Mouse (Mus musculus) testis, postnatal 14 days (tissue): Measurements from ENCODE around the gene Zdhhc14.
A peak's percentile ranks its signal among the peaks of the same experiment; 100 is the strongest.

Experiments
- DNase-seq: peaks from one replicate; pipeline ENCODE4 v3.0.0; 2021; ENCODE audit warnings: low spot score

Gene Zdhhc14

DNA sequence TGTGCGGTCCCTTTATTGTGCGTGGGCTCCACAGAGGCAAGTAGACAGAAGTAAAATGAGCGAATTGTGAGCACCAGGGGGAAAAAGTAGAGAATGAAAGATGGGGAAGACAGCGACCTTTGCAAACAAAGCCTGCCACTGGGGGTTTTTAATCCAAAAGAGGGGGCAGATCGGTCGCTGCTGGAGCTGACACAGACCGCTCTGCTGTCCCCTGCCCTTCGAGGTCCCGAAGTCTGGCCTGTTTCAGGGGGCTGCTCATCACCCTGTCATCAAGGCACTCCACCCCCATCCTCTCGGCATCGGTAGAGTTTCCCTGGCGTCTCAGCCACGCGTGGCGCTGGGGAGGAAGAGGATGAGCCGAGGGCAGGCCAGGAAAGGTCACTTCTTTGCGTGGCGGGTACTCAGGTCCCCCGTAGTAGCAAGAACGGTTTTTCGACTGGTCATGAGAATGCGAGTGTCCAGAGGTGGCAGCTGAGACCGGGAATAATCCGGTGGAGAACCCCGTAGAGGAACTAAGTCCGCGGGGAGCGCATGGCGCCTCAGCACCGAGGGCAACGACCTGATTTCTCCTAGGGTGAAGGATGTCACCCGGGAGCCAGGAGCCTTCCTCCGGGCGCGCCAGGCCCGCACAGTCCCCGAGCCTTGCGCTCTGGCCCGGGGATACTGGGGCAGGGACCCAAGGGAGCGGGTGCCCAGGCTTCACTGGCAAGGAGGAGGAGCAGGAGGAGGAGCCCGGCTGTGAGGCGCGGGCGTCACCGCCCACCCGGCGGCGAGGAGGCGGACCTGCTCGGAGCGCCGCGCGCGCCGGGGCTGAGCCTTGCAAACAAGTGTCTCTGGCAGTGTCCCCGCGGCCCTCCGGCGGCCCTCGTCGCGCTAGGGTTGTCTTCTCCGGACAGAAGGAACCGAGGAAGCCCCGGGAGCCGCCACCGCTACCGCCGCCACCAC lies at the start of gene Zdhhc14:
Gene Zdhhc14, plus strand, starts transcription at position 757 of the 945 bp plus-strand sequence.
- DNase-seq: peak; percentile 83

DNA sequence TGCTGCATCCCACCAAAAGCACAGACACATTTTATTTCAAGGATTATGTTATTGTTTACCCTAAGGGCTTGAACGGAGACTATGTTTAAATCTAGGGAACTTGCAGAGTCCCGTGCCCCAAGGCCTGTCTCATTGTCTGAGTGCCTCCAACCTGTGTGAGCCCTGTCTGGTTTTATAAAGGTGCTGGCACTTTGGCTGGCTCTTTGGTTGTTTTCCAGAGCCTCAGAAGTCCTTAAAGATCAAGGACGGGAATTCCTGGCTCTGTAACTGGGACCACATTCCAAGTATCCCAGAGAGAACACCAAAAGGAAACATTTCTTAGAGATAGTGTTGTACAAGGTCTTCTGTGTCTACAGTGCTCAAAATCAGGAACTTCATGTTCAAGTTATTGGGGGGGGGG lies 49.1 kb upstream of the Zdhhc14 start:
- peak; percentile 58 for DNase-seq

DNA sequence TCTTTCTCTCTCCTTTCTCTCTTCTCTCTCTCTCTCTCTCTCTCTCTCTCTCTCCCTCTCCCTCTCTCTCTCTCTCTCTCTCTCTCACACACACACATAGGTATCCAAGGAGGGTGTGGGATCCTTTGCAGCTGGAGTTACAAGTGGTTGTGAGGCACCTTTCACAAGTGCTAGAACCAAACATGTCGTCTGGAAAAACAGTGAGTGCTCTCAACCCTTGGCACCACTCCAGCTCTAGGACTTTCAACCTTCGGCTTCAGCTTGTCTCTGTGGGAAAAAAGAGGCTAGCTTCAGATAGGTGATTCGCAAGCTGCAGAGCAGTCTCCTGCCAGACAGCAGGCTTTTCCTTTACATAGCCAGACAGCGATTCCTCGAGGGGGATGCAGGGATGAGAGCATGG lies 48.6 kb upstream of the Zdhhc14 start:
- DNase-seq: peak; percentile 44

DNA sequence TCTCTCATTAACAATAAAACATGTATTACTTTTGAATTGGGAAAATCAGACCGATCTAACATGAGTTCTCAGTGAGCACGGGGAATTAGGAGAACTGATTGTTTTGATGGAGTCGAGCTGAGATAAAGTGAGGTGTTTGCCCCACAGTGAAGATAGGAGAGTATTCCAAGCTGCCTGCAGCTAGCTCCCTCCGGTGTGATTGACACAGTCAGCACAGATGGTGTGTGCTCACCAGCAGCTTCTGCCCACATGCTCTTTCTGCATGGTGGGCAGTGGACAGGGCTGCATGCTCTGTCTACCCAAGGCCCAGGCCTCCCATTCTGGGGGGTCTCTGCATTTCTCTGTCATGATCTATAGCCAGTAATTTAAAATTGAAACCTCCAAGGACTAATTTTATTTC lies 38.7 kb upstream of the Zdhhc14 start:
- DNase-seq: no peak

DNA sequence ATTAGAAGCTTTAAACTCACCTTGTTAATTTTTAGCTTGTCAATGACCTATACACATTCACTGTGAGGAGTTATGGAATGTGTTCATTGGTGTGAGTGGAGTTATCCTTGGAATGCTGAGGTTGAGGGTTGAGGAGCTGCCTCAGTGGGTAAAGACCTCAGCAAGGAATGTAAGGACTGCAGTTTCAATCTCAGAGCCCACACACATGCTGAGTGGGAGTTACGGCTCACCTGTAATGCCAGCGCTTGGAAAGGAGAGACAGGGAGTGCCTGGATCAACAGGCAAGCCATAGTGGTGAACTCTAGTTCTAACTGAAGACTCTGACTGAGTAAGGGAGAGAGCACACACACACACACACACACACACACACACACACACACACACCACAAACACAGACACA lies 28.4 kb upstream of the Zdhhc14 start:
- no peak for DNase-seq

DNA sequence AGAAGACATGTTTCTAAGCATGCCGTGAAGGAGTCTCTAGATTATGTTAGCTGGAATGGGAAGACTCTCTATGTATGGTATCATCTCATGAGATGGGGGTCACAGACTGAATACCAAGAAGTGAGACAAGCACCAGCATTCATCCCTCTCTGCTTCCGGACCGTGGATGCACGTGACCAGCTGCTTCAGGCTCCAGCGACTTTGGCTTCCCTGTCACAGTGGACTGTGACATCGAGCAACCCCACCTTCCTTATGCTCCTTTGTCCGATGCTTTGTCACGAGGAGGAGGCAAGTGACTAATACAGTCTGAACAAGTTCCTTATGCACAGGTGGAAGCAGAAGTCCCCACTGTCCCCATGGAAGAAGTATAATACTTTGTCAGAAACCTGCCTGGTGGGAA lies 25.6 kb upstream of the Zdhhc14 start:
- no peak for DNase-seq

DNA sequence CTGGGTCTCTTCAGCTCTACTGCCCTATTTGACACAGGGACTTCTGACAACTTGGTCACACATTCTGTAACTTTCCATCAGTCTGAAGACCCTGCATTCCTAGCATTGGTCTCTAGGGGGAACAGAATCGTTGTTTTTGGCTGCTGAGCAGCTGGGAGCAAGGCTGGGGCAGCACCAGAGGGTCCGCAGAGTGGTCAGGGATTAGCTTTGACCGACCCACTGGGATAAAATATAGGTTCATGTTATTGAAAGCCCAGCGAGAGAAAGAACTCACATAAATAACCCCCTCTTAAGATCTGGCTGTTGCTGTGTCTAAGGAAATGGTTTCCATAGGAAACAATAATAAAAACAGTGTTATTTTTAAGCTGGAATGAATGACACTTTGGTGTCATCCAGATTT lies 25.2 kb upstream of the Zdhhc14 start:
- no peak for DNase-seq

DNA sequence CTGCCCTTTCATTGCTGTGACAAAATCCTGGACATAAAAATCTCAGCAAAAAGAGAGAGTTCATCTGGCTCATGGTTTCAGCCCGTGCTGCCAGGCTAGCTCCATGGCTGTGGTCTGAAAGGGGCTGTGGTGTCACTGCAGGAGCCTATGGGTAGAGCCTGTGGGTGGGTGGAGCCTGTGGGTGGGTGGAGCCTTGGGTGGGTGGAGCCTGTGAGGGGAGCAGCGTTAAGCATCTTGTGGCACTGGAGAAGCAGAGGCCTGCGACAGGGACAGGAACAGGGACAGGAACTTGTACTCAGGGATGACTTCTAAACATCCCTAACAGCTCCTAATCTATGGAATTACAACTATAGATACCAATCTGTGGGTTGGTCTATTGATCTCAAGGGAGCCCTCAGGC lies 20.1 kb upstream of the Zdhhc14 start:
- DNase-seq: peak; percentile 27

DNA sequence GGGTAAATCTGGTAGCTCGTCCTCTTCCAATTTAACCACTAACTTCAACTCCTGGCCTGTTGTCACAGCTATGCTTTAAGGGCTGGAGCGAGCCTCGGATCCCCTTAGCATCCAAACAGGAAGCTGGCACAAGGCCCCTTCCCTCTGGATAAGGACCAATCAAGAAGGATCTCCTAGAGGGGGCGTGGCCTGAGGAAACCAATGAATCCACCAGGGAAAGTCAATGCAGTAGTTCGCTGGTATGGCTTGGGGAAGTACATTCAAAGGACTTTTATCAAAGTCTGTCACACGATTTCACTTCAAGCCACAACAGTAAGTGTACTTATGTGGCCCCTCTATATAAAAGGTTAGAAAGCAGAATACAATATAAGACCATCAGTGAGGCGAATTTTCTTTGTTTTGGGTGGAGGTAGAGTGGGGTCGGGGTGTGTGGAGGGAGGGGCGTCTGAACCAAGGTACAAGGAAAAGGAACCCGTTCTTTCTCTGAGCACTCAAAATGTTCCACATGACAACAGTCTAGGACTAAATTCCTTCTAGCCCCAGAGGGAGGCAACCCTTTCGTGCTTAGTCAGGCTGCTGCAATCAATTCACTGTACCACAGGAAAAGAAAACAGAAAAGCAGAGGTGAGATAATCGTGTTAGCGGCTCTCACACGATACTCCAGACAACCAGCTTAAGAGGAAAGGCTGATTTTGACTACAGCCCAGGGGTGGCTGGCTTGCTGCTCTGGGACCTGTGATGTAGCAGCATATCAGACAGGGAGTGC lies 16.2 kb upstream of the Zdhhc14 start:
- DNase-seq: peak; percentile 45

DNA sequence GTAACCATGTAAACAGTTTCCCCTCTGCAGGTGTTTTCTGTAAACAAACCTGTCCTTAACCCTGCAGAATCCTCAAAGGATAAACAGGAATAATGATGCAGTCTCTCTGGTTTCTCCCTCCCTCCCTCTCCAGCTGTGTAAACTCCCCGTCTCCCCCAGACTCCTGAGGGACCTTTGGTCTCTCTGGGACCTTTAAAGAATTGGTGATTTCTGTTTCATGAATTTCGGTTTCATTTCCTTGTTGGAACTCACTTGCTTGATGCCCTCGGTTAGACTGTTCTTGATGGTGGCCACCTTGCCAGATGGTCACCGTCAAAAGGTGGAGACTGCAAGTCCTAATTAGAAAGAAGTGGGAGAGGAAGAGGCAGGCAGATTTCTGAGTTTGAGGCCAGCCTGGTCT lies 8.9 kb upstream of the Zdhhc14 start:
- DNase-seq: no peak

DNA sequence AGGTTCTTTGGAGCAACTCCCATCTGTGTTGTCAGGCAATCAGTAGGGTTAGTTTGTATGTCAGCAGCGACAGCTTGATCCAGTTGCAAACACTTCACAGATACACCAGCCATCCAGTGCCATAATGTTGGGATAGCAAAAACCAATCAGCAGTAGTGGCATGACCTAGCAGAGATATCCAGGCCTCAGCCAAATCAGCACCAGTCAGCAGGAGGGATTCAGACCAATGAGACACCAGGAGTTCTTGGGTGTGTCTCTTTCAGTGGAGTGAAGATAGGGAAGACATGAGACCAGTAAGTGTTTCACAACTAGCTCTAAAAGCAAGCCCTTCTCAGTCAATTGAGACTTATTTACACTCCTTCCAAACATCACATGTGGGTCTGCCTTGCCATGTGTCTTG lies 7.7 kb upstream of the Zdhhc14 start:
- DNase-seq: no peak

DNA sequence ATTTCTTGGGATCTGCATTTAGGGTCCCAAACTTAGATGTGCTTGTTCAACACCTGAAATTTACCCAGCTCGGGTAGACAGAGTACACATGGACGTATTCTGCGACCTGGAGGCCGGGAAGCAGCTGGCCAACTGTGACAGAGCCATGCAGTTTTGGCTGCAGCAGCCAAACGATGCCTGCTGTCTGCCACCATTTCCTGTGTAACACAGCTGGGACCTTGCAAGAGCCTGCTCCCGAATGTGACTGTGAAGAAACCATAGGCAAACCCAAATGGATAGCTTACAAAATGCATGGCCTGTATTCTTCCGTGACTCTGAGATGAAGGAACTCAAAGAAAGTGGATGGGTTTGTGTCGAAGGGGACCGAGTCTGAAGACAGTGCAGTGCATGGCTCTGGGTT lies 4.2 kb upstream of the Zdhhc14 start:
- no peak for DNase-seq

DNA sequence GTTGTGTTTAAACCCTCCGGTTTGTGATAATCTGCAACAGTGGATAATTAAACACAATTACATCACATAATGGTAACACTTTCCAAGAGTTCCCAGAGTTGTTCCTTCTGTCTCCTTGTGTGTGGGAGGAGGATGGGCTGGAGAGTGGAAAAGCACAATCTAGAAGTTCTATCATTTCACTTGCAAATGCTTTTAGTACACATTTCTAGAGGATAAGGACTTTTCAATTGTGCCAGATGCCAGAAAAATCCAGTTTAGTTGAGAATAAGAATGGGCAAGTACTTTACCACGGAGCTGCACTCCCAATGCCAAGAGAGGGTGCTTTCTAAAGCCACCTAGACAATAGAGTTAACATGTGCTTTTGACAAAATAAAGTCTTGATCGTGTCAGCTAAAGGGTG lies 2.0 kb upstream of the Zdhhc14 start:
- DNase-seq: no peak

DNA sequence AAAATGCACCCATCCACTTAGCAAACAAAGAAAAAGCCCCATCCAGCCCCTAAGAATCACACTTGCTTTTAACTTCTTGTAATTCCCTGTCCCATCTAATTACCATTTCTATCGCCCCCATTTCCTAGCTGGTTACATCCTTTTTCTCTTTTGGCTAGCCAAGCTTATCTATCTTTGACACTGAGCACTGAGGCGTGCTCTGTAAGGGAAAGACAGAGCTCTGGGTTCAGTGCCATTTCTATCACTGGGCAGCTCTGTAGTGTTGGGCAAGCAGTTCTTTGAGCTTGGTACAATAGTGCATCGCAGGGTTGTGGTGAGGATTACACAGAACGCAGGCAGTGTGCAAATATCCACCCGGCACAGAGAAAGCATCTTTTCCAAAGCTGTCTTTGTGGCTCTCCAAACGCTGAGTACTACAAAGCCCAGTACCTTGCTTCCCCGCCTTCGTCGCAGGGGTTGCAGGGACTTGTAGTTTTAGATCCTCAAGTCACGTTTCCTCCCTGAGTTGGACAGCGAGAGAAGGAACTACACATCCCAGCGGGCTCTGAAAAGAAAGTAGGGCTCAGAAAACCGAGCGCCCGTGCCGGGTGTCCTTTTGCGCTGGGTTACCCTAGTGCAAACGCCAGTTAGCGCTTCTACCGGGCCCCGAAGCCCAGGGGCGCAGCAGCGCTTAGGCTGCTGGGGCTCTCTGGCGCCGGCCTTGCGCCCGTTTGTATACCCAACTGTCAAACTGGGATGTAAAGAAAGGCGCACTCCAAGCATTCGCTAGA lies 1.1 kb upstream of the Zdhhc14 start:
- DNase-seq: peak; percentile 86

DNA sequence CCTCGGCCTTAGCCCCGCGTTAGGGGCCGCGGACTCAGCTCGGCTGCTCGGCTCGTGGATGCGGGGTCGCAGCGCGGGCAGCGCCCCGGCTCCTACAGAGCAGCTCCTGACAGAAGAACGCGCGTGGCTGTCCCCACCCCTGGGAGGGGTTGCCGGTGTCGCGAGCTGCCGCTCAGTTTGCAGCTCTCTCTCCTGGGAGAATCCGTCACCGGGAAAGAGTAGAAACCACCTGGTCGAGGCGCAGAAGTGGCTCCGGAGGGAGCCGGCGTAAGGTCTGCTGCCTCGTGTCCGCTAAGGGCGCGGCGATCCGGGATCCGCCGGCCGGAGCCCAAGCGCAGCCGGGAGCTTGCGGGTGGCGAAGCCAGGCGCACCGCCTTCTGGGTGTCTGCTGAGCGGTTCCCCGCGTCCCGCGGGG lies 396 bp downstream of the Zdhhc14 start:
- no peak for DNase-seq

DNA sequence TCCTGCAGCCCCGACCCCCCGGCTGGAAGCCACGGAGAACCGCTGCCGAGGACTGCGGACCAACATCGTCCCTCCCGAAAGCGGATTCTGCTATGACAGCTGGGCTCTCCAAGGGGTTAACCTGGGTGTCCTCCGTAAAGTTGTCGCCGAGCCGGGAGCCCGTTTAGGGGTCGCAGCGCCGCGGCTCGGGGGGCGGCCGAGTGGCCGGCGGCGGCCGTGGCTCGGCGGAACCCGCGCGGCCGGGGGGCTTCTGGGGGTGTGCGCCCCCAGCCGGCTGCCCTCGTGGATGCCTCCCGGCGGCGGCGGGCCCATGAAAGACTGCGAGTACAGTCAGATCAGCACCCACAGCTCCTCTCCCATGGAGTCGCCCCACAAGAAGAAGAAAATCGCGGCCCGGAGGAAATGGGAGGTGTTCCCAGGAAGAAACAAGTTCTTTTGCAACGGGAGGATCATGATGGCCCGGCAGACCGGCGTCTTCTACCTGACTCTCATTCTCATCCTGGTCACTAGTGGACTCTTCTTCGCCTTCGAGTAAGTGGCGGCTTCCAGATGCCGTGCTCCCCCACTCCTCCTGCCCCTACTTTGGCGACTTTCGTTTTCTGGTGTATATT lies 909 bp downstream of the Zdhhc14 start:
- DNase-seq: no peak

DNA sequence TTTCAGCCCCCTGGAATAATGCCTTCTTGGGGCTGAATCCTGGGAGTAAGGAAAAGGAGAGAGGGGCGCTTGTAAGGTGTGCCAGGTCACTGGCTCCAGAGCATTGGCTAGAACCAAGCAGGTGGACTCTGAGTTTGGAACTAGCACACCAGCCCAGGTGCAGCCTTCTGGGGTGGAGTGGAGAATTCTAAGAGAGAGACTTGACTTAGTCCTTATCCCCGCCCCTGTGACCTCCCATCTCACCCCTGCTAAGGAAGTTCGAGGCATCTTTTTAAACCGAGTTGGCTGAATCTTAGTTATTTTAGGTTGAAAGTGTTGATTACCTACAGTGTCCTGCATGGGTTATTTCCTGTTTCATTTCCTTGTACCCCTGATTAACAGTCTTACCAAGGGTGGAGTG lies 1.5 kb downstream of the Zdhhc14 start:
- DNase-seq: no peak

DNA sequence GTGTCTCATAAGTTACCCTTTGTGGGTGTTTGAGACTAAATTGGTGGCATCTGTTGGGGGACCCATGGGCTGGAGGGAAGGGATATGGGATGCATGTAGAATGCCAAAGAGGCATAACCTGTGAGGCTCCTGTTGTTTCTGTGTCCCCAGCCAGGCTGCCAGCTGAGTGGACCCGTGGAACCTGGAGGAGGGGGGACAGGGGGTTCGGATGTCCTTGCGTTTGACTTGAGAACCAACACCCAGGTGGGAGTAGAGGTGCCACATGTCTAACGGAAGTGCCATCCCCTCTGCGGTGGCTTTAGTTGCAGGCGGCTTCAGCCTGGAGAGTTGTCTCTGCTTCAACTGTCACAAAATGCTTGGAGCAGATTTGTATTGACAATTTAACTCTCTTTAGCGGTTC lies 2.5 kb downstream of the Zdhhc14 start:
- no peak for DNase-seq

DNA sequence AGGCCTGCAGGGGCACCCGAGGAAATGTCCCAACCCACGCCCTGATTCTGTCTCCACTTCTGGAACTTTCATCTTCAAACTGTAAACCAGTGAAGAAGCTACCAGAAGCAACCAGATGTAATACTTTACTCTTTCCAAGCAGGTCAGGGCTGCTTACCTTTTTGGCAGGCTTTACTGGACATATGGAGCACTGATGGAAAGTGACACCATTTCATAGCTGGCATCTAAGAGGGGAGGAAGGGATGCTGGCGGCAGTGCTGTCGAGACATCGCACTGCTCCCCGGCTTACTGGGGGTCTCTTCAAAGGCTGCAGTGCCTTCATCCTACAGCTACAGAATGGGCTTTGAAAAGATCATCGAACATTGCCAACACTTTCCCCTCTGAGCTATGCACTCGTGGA lies 5.3 kb downstream of the Zdhhc14 start:
- no peak for DNase-seq

DNA sequence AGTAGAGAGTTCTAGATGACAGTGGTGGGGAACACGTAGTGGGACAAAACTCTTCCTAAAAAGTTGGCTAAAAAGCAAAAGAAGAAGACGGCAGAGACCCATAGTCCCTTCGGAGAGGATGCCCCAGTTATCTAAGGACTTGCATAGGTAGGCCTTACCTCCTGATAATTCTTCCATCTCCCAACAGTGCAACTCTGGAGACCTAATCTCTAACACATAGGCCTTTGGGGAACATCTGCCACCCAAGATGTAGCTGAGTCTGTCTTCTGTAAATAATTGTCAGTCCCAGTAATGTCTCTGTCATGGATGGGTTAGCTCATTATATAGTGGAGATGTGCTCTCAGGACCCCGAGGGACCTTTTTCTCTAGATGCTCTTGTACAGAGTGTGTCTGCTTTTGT lies 6.6 kb downstream of the Zdhhc14 start:
- DNase-seq: no peak

DNA sequence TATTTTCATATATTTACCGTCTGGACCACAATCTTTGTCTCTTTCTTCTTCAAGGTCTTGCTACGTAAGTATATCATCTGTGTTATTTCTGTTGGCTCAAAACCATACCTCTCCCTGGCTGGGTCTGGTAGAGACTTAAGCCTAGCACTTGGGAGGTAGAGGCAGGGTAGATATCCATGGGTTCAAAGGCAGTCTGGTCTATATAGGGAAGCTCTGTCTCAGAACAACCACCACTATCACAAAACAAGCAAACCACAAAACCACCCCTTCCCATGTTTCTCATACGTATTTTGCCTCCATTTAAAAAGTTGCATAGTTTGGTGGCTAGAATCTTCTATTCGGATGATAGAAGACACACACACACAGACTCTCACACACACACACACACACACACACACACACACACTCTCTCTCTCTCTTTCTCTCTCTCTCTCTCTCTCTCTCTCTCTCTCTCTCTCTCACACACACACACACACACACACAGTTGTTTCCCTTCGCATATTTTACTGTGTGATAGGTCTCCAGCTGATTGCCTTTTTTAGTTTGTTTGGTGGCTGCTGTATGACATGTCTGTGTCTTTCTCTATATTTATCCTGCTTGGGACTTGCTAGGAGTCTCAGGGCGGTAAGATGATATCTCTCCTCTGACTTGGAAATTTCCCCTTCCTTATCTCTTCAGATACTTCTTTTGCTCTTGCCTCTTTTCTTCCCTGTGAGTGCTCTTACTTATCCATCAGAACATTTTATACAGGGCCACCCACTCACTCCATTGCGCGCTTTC lies 11.8 kb downstream of the Zdhhc14 start:
- DNase-seq: no peak
